Mouse (Mus musculus) thymus, adult 2 months (tissue): Measurements from ENCODE around the gene Gm9844. TPM values are rescaled to one million over a fixed set of nuclear protein-coding genes. Genes with fewer than 3 reads are reported as not detected.

Source experiments
- DNase-seq: peaks from one replicate; pipeline ENCODE4 v3.0.0; 2021
- H3K27ac ChIP-seq: fragments of 200-500 bp; 2 replicates; pipeline ENCODE4 v1.5.1; 2012; ENCODE audit warnings: low read length, control low read depth; ENCODE audit not compliant: control insufficient read depth, insufficient read depth
- H3K27me3 ChIP-seq: fragments of 200-500 bp; 2 replicates; pipeline ENCODE4 v1.6.1; 2012; ENCODE audit warnings: mild to moderate bottlenecking, low read length, moderate library complexity, mixed read lengths; ENCODE audit not compliant: control insufficient read depth, insufficient read depth
- H3K36me3 ChIP-seq: fragments of 200-500 bp; 2 replicates; pipeline ENCODE4 v1.6.1; 2012; ENCODE audit warnings: mild to moderate bottlenecking, low read length, moderate library complexity; ENCODE audit not compliant: control insufficient read depth, insufficient read depth
- H3K4me1 ChIP-seq: fragments of 200-500 bp; replicated peaks from 2 replicates; pipeline ENCODE4 v1.6.1; 2012; ENCODE audit warnings: low read length; ENCODE audit not compliant: control insufficient read depth, insufficient read depth
- H3K4me3 ChIP-seq: fragments of 200-500 bp; 2 replicates; pipeline ENCODE4 v1.5.1; 2012; ENCODE audit warnings: mild to moderate bottlenecking, low read length, control low read depth, moderate library complexity; ENCODE audit not compliant: control insufficient read depth, insufficient read depth
- CTCF ChIP-seq: fragments of 200-500 bp; IDR thresholded peaks from 2 replicates; pipeline ENCODE4 v1.5.1; 2012; ENCODE audit warnings: mild to moderate bottlenecking, control low read depth, low read length, moderate library complexity, borderline replicate concordance; ENCODE audit not compliant: control insufficient read depth, poor library complexity, insufficient read depth; ENCODE audit errors: extremely low read depth
- POLR2A ChIP-seq: fragments of 200-500 bp; IDR thresholded peaks from 2 replicates; pipeline ENCODE4 v1.6.1; 2012; ENCODE audit warnings: mild to moderate bottlenecking, low read length, control low read depth, moderate library complexity; ENCODE audit not compliant: control insufficient read depth, poor library complexity, insufficient read depth; ENCODE audit errors: extremely low read depth
- WGBS: fragments of 180-500 bp; shearing (Covaris S2); methylation state at CpG from one replicate; pipeline ENCODE4 v1.1.7; 2018; 5-methylcytosine and 5-hydroxymethylcytosine counted together
- polyA plus RNA-seq: library from polyadenylated mRNA; depleted of rRNA; stranded (reverse); fragments of >200 nt; gene quantifications from 2 replicates; pipeline ENCODE4 v1.2.3, GENCODE M21; 2012

Gene Gm9844
- polyA plus RNA-seq, 1 experiment: 6.4 TPM

DNA sequence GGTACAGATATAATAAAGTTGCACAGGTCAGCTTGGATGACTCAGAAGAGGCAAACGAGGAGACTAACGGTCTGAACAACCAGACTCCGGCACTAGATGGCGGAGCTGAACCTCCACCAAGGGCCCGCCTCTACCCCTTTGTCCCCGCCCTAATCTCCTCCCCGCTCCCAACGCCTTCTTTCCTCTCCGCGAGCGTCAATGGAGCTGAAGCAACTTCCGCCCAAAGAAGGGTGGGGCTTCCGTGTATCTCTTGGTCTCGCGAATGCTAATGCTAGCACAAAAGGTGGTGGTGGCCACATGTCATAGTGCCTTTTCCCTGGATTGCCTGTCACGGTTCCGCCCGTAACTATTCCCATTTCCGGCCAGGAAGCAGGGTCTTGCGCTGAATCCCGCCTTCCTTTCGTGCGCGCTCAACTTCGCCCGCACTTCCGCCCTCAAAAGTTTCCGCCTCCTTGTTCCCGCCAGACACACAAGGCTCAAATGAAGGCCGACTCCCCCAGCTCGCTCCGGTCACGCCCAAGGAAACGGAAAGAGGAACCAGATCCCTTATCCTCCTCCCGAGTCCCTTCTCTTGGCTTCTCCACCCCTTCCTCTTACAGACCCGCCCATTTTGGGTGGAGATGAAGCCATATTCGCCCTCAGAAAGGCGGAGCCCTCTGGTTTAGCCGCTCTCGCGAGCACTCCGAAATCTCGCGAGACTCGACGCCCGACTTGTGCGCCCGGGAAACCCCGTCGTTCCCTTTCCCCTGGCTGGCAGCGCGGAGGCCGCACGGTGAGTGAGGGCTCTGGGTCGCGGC, 22.1 kb downstream of the Gm9844 start, which contains the start of gene Rps19:
Gene Rps19 (plus strand): TSS at position 476 of the 797 bp plus-strand sequence.
- WGBS: under 1% methylated on average over 57 of the region's 57 CpGs
- peak within 1 kb of the TSS; percentile 92 for H3K27ac ChIP-seq
- peak; percentile 96 for DNase-seq
- peak within 1 kb of the TSS; percentile 73 for H3K4me3 ChIP-seq
- peaks cover 14% of the 10 kb centered on the region for H3K4me1 ChIP-seq
- H3K36me3 ChIP-seq: peaks cover 32% of the 10 kb centered on the region
- TF ChIP-seq CTCF (0 out of 2 replicates have a peak, but pooled peaks have one; percentile 29), POLR2A (peak; percentile 83)
- H3K27me3 ChIP-seq: no peaks in the 10 kb centered on the region

DNA sequence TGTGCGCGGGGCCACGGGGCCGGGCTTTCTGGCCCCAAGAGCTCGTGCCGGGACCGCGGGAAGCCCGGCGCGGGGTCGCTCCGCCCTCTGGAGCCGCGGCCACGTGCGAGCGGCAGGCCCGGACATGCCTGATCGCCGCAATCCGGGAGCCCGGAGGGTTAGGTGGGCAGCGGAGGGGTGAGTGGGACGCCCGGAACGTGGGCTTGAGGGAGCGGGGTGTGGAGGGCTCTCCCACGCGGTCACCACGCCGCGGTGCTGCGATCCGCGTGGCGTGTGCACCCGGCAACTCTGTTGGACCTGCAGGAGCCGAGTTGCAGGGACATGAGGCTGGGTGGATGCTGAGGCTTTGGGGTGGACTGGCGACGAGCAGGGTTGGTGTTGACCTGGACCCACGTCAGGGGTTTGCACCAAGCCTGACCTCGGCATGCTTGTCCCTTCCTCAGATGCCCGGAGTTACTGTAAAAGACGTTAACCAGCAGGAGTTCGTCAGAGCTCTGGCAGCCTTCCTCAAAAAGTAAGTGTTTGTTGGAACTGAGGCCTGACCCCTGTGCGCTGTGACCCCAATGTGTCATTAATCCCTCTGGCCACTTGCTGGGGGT, 22.8 kb downstream of the Gm9844 start:
- TF ChIP-seq CTCF: no peak
- no peak for TF ChIP-seq POLR2A
- under 1% methylated on average over 47 of the region's 47 CpGs for WGBS
- no peak for DNase-seq
- H3K4me1 ChIP-seq: peaks cover 14% of the 10 kb centered on the region
- H3K27me3 ChIP-seq: no peaks in the 10 kb centered on the region
- peaks cover 39% of the 10 kb centered on the region for H3K36me3 ChIP-seq
- H3K4me3 ChIP-seq: peak overlapping the region; percentile 73
- no peak overlapping the region; the same call in 1 of the 2 replicates for H3K27ac ChIP-seq

DNA sequence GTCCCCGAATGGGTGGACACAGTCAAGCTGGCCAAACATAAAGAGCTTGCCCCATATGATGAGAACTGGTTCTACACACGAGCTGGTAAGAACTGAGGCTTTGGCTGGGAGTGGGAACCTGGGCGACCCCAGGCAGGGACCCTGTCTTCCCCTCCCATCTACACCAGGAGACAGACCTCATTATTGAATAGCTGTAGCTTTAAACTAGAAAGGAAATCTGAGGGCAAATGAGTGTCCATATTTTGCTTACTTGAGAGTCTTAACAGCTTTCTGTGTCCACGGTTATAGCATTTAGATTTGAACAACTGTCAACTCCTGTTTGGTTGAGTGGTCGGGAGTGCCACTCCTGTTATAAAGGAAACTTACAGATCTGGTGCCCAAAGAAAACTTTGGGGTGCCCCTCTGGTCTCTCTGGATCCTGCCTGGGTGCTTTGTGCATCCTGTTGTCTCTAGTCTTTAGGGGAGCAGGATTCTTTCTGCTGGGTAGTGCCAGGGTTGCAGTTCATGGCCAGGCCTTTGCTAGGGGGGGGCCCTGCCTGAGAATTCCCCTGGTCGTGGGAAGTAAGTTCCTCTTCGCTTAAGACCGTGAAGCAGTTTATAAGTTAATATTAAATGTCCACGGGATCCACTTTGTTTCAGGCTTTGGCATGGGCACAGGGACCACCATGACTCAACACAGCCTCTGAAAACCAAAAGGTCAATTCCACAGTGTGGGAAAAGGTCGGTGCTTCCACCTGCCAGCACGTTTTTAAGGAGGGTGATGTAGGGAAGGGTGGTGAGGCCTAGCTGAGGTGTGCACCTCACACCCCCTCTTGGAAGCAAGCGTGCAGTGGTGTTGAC, 23.7 kb downstream of the Gm9844 start:
- DNase-seq: no peak
- Histone ChIP-seq H3K27ac (no peak overlapping the region), H3K36me3 (peaks cover 43% of the 10 kb centered on the region), H3K27me3 (no peaks in the 10 kb centered on the region), H3K4me1 (peaks cover 14% of the 10 kb centered on the region), H3K4me3 (peak overlapping the region; percentile 73)
- no peak for TF ChIP-seq CTCF
- no peak for TF ChIP-seq POLR2A
- 9% methylated on average over 12 of the region's 12 CpGs for WGBS

DNA sequence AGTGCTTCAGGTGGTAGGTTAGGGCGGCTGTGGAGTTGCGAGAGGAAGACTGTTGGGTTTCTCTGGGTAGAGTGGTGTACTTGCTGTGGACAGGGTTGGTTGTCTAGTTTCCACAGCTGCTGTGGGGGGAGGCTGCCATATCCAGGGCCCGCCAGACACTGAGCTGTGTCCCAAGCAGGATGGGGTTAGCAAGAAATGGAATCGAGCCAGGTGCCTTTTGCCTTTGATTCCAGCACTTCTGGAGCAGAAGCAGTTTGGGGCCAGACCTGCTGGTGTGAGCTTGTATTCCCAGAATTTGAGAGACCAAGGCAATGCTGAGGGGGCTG, 24.3 kb downstream of the Gm9844 start:
- no peak for TF ChIP-seq POLR2A
- TF ChIP-seq CTCF: no peak
- no peak for DNase-seq
- Histone ChIP-seq H3K4me3 (peak overlapping the region; percentile 22), H3K4me1 (peaks cover 14% of the 10 kb centered on the region), H3K36me3 (peaks cover 43% of the 10 kb centered on the region), H3K27ac (no peak overlapping the region), H3K27me3 (no peaks in the 10 kb centered on the region)
- 16% methylated on average over 4 of the region's 4 CpGs for WGBS

DNA sequence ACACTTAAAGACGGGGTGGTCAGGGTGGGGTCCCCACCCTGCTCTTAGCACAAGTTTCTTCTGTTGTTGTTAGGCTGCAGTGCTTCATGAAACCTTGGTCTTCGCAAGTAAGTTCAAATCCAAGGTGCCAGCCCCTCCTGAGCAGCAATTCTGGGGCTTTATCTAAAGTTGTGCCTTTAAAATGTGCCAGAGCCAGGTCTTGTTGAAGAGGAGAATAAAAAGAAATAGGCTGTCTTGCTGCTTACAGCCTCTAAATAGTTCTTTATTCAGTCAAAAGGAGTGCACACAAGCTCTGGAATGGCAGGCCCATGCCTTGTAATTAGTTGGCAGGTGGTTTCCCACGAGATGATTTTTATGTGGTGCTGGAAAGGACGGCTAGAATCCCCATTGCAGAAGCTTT, 25.1 kb downstream of the Gm9844 start:
- Histone ChIP-seq H3K27me3 (no peaks in the 10 kb centered on the region), H3K4me1 (peaks cover 14% of the 10 kb centered on the region), H3K36me3 (peaks cover 43% of the 10 kb centered on the region), H3K4me3 (no peak overlapping the region), H3K27ac (no peak overlapping the region)
- TF ChIP-seq CTCF: no peak
- no peak for TF ChIP-seq POLR2A
- 76% methylated on average over 4 of the region's 4 CpGs for WGBS
- DNase-seq: no peak
